Mouse (Mus musculus) right cerebral cortex, postnatal 4 days (tissue): ENCODE data around the gene Fam3a.
"Not testable (repeated sequence)": the region's sequence is repeated elsewhere in the genome, so short reads cannot be mapped to it uniquely, and the experiment has no call there.

Experiments
- DNase-seq: peaks from one replicate; pipeline ENCODE4 v3.0.0-alpha.2; 2022

Fam3a gene

DNA sequence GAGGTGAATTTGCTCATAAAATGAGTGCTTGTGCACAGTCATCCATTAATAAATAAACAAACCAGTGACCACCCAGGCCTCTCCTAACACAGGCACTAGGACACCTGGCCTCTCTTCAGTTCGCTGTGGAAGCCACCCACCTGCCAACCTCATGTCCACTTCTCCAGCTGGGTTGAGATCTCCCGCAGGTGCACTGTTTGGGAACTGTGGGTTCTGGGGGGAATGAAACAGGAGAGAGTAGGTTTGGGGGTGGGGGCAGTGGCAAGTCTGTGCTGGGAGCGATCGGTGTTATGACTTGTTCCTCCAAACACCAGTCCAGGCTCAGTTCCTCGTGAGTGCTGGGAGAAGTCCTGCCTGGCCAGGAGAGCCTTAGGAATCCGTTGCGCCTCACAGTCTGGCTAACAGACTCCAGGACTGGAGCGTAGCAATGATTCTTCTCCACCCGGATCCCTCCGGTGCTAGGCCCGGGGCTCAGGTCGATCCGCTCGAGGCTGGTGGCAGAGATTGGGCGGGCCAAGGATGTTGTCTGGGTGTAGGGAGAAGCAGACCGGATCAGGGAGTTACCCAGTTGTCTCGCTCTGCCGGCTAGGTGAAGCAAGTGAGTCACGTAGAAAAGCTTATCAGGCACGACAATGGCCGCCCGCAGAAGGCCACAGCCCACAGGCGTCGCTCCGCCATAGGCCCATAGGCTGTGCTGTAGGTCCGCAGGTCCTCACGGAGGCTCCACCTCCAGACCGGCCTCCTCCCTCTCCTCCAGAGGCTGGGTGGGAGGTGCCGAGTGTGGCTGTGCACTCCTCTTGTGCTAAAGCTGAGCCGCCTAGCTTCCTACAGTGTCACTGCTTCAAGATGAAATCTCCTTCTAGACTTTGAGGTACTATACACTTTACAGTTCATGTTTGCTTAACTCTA is at the start of gene Fam3a, which contains the start of gene Ikbkg:
Fam3a (minus strand) TSS at position 738 of the 909 bp plus-strand sequence.
Ikbkg (plus strand) TSS at position 756 of the 909 bp plus-strand sequence.
- DNase-seq: peak; percentile 66

DNA sequence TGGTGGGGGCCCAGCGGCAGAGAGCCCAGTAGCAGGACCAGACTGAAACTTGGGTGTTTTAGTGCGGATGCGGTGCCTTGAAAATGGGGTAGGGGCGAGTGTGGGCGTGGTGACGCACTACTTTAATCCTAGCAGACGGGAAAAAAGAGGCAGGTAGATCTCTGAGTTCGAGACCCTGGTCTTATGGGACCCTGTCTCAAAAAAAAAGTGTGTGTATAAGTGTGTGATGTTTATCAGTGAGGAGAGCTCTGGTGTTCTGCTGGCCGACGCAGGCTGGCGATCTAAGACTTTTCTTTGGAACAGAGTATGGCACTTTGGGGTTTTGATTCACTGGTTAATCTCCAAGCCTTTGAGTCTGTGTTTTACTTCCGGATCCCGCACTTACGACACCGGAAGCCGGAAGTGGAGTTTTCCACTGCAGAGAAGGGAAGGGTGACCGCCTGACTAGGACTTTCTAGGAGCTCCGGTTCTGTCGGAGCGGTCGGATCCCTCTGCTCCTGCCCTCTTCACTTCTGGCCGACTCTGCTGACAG is 36.3 kb upstream of the Fam3a start:
- peak; percentile 43 for DNase-seq

GRCm38 (mm10) chrX:74428826-74429276 is 35.8 kb upstream of the Fam3a start, which contains the start of gene G6pdx:
Gene G6pdx (minus strand): TSS chrX:74429194.
- DNase-seq: peak; percentile 82

DNA sequence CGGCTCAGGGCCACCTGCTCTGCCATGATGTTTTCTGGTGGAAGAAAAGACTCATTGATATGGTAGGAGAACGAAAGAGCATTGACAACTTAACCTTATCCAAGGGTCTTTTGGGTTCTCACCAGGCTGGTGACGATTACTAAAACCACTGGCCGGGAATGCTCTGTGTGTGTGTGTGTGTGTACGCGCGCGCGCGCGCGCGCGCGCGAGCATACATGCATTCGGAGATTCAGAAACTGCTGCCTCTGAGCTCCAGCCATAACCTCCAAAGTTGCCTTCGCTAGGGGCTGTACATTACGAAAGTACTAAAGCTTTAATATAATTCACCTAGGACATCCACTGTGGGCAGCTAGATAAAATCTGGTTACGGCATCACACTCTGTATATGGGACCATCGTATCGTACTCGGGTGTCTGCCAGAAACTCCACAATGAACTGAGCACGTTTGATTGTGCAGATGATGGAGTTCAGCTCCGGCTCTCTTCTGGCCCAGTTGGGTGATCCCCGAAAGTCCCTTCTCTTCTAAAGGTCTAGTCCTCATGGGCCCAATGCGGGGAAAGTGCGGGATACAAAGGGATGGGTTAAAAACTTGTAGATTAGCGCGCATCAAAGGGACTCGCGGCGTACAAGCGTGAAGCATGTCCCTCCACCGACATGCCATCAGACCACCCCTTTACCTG is 35.2 kb upstream of the Fam3a start:
- peak; percentile 11 for DNase-seq

DNA sequence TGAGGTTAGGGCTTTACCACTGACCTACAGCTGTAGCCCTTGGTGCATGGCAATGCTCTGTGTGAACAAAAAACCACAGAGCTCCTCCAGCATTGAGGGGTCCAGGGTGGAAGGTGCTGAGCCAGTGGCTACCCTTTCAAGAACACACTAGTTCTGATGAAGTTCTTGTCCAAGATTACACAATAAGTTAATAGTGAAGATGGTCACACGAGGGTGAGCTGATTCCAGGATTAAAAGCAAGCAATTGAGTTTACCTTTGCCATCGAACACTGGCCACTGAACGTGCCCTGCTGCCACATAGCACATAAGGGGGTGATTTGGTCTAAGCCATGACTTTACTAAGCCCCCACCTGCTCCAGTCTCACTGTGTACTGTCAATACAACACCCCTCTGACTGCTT is 34.0 kb upstream of the Fam3a start:
- DNase-seq: no peak

DNA sequence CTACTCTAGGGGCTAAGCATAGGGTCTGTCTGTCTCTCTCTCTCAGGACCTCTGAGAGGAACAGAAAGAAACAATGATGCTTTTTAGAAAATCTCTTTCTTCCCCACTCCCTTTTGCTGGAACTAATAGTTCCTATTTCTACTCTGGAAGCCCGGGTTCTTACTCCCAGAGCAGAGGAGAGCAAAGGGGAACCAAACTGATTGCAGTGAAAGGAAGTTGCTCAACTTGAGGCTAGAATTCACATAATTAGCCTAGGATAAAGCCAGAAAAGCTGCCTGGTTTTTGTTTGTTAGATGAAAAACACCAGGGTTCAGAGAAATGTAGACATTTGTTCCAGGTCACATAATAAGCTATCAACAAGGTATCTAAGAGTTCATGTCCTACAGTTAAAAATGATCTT is 33.2 kb upstream of the Fam3a start:
- DNase-seq: no peak

- no peak for DNase-seq
Observed at GRCm38 (mm10) chrX:74425195-74425594, 32.1 kb upstream of the Fam3a start.

GRCm38 (mm10) chrX:74424443-74424842 is 31.4 kb upstream of the Fam3a start:
- DNase-seq: no peak

DNA sequence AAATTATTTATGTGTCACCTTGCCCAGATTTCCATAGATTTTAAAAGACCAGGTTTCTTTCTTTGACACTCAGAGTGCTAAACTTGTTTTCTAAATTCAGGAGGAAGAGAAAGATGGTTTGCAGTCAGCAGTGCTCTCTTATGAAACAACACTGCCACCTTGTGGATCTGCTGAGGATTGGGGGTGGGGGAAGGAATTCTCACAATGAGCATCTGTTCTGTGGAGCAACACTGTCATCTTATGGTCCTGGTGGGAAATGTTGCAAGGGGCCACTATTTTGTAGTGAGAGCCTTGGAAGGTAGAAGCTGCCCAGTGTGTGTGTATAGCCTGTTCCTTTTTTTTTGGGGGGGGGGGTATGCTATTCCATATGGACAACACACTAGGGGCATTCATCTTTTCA is 20.3 kb upstream of the Fam3a start:
- DNase-seq: peak; percentile 30

GRCm38 (mm10) chrX:74408340-74408739 is 15.3 kb upstream of the Fam3a start:
- no peak for DNase-seq

DNA sequence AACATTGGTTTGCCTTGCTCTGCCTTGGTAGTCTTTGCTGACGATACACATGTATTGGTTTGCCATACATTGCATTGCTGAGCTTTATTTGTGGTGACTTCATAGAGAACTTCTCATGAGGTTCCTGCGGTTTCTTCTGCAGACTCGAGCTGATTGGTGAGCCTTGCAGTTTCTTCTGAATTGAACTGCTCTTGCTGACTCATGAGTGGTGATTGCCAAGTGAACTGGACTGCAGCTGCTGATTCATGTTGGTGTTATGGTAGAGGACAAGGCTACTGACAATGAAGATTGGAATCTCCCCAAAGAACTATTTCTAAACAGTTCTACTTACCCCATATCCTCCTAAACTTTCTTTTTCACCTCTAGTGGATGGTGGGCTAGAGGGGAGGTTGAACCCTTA is 7.1 kb upstream of the Fam3a start:
- no peak for DNase-seq

GRCm38 (mm10) chrX:74388153-74388552 is 4.9 kb downstream of the Fam3a start:
- DNase-seq: no peak

- no peak for DNase-seq
Observed at GRCm38 (mm10) chrX:74384451-74384850, 8.6 kb downstream of the Fam3a start.

GRCm38 (mm10) chrX:74372888-74373549 is 20.1 kb downstream of the Fam3a start, which contains the start of the genes Ubl4a and Slc10a3:
Gene Ubl4a (minus strand): TSS chrX:74373218.
Gene Slc10a3 (minus strand): TSS chrX:74373349.
- DNase-seq: peak; percentile 68

GRCm38 (mm10) chrX:74368209-74368909 is 24.7 kb downstream of the Fam3a start:
- DNase-seq: peak; percentile 66

- DNase-seq: no peak
Observed at GRCm38 (mm10) chrX:74367512-74367911, 25.6 kb downstream of the Fam3a start.

- DNase-seq: no peak
Observed at GRCm38 (mm10) chrX:74359171-74359570, 33.9 kb downstream of the Fam3a start.

GRCm38 (mm10) chrX:74357069-74357468 is 36.0 kb downstream of the Fam3a start:
- DNase-seq: not testable (repeated sequence)

DNA sequence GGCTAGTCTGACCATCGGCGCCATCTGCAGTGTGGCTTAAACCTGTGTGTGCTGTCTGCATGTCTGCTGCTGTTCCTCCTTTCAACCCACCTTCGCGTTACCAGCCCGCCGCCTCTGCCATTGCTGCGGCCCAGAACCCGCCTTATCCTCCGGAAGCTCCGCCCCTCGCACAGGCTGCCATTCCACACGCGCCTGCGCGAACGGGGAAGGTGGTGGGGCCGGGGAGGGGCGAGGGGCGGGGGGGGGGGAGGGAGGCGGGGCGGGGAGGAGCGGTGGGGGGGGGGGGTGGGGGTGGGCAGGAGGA is 39.7 kb downstream of the Fam3a start, which contains the start of gene Lage3:
Lage3 (minus strand) TSS at position 152 of the 304 bp plus-strand sequence.
- peak; percentile 76 for DNase-seq

- DNase-seq: no peak
Observed at GRCm38 (mm10) chrX:74352645-74353466, 40.2 kb downstream of the Fam3a start.
